1 mouse cellular context compared by ENCODE assay signal in the genomic region with DNA sequence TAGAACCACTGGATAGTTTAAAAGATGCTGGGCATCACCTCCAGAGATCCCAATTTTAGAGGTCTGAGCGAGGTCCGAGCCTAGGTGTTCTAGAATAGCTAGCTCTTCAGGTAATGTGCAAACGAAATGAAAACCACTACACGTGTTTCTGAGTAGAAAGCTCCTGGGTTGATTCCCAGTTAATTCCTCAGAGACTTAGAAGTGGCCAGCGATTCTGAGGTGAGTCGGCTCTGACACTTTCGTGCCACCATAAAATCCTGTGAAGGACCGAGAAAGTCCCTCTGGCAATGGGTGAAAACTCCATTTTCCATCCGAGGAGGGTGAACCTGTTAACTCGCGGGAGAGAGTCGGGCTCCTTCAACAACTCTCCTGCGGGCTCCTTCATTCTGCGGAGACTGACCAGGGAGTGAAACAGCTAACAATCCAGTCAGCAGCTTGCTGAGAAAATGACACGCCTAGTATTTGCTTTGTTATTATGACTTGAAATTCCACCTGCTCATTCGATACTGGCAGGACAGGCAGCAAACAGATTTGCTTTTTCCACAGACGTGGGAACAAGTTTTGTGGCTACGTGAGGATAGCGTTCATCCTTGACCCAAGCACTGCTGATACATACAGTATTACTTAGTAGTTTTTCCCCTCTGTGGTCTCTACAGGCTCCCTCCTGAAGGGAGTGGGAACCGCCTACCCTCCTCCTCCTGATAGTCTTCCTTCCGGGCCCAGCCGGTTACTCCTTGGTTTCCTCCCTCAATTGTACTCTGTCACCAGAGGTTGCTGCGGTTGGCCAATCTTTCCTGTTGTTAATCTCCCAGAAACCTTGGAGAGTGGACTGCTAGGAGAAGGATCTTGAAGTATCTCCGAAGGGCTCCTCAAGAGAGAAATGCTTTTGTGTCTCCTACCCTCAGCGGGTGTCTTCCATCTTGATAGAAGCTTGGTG.
TF ChIP-seq lines count a peak whose summit lies in the region.

No protein-coding gene starts in this region.

TF ChIP-seq in ES-E14, 5 proteins besides CTCF, POLR2A, EP300 and RAD21:
- TF ChIP-seq HCFC1 (IDR thresholded peaks at IDR 0.05; ENCODE audit: borderline replicate concordance, insufficient read depth, low read length) (no peak), ZNF384 (IDR thresholded peaks at IDR 0.05; ENCODE audit: low read depth, low read length) (no peak), MAFK (IDR thresholded peaks at IDR 0.05; ENCODE audit: insufficient read depth, low read depth, low read length) (no peak), ZC3H11A (IDR thresholded peaks at IDR 0.05; ENCODE audit: borderline replicate concordance, low read depth, low read length) (no peak), CHD2 (IDR thresholded peaks at IDR 0.05; ENCODE audit: low read depth, low read length) (no peak)
